Mouse (Mus musculus) C2C12 (cell line): ENCODE data around the gene Rpf1. TPM values are rescaled to one million over a fixed set of nuclear protein-coding genes. Genes with fewer than 3 reads are reported as not detected.

Experiments used
- H3K27me3 ChIP-seq: one replicate; pipeline ENCODE4 v1.6.1; 2011; ENCODE audit not compliant: control insufficient read depth, insufficient read depth, insufficient read length
- H3K36me3 ChIP-seq: one replicate; pipeline ENCODE4 v1.6.1; 2011; ENCODE audit not compliant: control insufficient read depth, insufficient read depth
- H3K4me3 ChIP-seq: one replicate; pipeline ENCODE4 v1.5.1; 2011; ENCODE audit warnings: mild to moderate bottlenecking, control low read depth; ENCODE audit not compliant: poor library complexity, insufficient read depth, severe bottlenecking
- H3K79me2 ChIP-seq: one replicate; pipeline ENCODE4 v1.6.1; 2011; ENCODE audit not compliant: control insufficient read depth, insufficient read depth
- H3K79me3 ChIP-seq: one replicate; pipeline ENCODE4 v1.6.1; 2011; ENCODE audit warnings: low read depth, control low read depth
- H3ac ChIP-seq: one replicate; pipeline ENCODE3; 2011; ENCODE audit warnings: low read depth; ENCODE audit not compliant: control insufficient read depth, insufficient read length
- CEBPB ChIP-seq: IDR thresholded peaks from one replicate; pipeline ENCODE4 v1.6.1; 2011; ENCODE audit warnings: low read depth, mild to moderate bottlenecking, control low read depth, moderate library complexity
- CTCF ChIP-seq: IDR thresholded peaks from one replicate; pipeline ENCODE4 v1.5.1; 2011; ENCODE audit not compliant: control insufficient read depth, insufficient read depth, insufficient read length
- FOSL1 ChIP-seq: IDR thresholded peaks from one replicate; pipeline ENCODE4 v1.8.0; 2011; ENCODE audit warnings: mild to moderate bottlenecking, low read length; ENCODE audit not compliant: poor library complexity, insufficient read depth, severe bottlenecking
- MAX ChIP-seq: IDR thresholded peaks from one replicate; pipeline ENCODE4 v1.6.1; 2011; ENCODE audit warnings: mild to moderate bottlenecking, control low read depth
- MYOD1 ChIP-seq: IDR thresholded peaks from one replicate; pipeline ENCODE4 v1.6.1; 2011; ENCODE audit warnings: low read depth; ENCODE audit not compliant: control insufficient read depth, insufficient read length
- MYOG ChIP-seq: IDR thresholded peaks from one replicate; pipeline ENCODE4 v1.6.1; 2011; ENCODE audit not compliant: control insufficient read depth, insufficient read length; ENCODE audit errors: extremely low read depth
- USF1 ChIP-seq: IDR thresholded peaks from one replicate; pipeline ENCODE4 v1.6.1; 2011; ENCODE audit warnings: low read depth, mild to moderate bottlenecking, control low read depth, moderate library complexity
- polyA plus RNA-seq: library from polyadenylated mRNA; unstranded; fragments of >200 nt; fragmentation: generic; extraction: Trizol; gene quantifications from one replicate; pipeline ENCODE4 v1.2.1, GENCODE M21; 2012; ENCODE audit warnings: missing spikeins

Rpf1 gene
- polyA plus RNA-seq, 1 experiment = 19.5 TPM

GRCm38 (mm10) chr3:146499431-146500002, 21.7 kb downstream of the Rpf1 start, which contains the start of the genes Spata1 and Gng5:
Gene Spata1 (minus strand): TSS chr3:146499753.
Gene Gng5 (plus strand): TSS chr3:146499807.
- H3K4me3 ChIP-seq = peak within 1 kb of the TSS; percentile 81
- H3K79me2 ChIP-seq = peaks cover 48% of the 10 kb centered on the region
- H3ac ChIP-seq = peak within 1 kb of the TSS; percentile 98
- H3K36me3 ChIP-seq = peaks cover 21% of the 10 kb centered on the region
- H3K27me3 ChIP-seq = no peaks in the 10 kb centered on the region
- H3K79me3 ChIP-seq = peaks cover 44% of the 10 kb centered on the region
- no peak for TF ChIP-seq CEBPB
- TF ChIP-seq MAX = no peak
- no peak for TF ChIP-seq FOSL1
- no peak for TF ChIP-seq MYOG
- no peak for TF ChIP-seq CTCF
- no peak for TF ChIP-seq USF1
- TF ChIP-seq MYOD1 = no peak

GRCm38 (mm10) chr3:146498989-146499388, 22.2 kb downstream of the Rpf1 start:
- Histone ChIP-seq H3K79me3 (peaks cover 40% of the 10 kb centered on the region), H3K27me3 (no peaks in the 10 kb centered on the region), H3K36me3 (peaks cover 16% of the 10 kb centered on the region), H3K79me2 (peaks cover 43% of the 10 kb centered on the region), H3ac (peak overlapping the region; percentile 68), H3K4me3 (peak overlapping the region; percentile 81)
- TF ChIP-seq USF1 (no peak), MAX (no peak), CTCF (no peak), MYOG (no peak), CEBPB (no peak), MYOD1 (no peak), FOSL1 (no peak)

- no peak for TF ChIP-seq FOSL1
- no peak for TF ChIP-seq CTCF
- no peak for TF ChIP-seq MAX
- no peak for TF ChIP-seq MYOD1
- TF ChIP-seq MYOG = no peak
- no peak for TF ChIP-seq CEBPB
- no peak for TF ChIP-seq USF1
- Histone ChIP-seq H3K79me3 (no peaks in the 10 kb centered on the region), H3K36me3 (no peaks in the 10 kb centered on the region), H3ac (no peak overlapping the region), H3K4me3 (no peak overlapping the region), H3K27me3 (no peaks in the 10 kb centered on the region), H3K79me2 (peaks cover 2% of the 10 kb centered on the region)
Observed at GRCm38 (mm10) chr3:146494941-146495340, 26.3 kb downstream of the Rpf1 start.

GRCm38 (mm10) chr3:146486464-146486863, 34.8 kb downstream of the Rpf1 start:
- TF ChIP-seq FOSL1 (no peak), USF1 (no peak), MYOD1 (no peak), MYOG (no peak), CTCF (no peak), CEBPB (no peak), MAX (no peak)
- Histone ChIP-seq H3K79me2 (no peaks in the 10 kb centered on the region), H3K36me3 (no peaks in the 10 kb centered on the region), H3K4me3 (no peak overlapping the region), H3ac (no peak overlapping the region), H3K27me3 (no peaks in the 10 kb centered on the region), H3K79me3 (no peaks in the 10 kb centered on the region)

GRCm38 (mm10) chr3:146482044-146482443, 39.2 kb downstream of the Rpf1 start:
- no peaks in the 10 kb centered on the region for H3K36me3 ChIP-seq
- TF ChIP-seq USF1 (no peak), CTCF (no peak), MYOG (no peak), MYOD1 (no peak), MAX (no peak), CEBPB (no peak), FOSL1 (no peak)
- H3ac ChIP-seq = no peak overlapping the region
- no peak overlapping the region for H3K4me3 ChIP-seq
- no peaks in the 10 kb centered on the region for H3K79me3 ChIP-seq
- H3K79me2 ChIP-seq = no peaks in the 10 kb centered on the region
- H3K27me3 ChIP-seq = no peaks in the 10 kb centered on the region
